Mouse (Mus musculus): ENCODE results near the gene Cox8a.

Gene Cox8a

GRCm38 (mm10) chr19:7222196-7222595 lies 4.8 kb upstream of the Cox8a start:
- no peak for DNase-seq

- no peak for DNase-seq
These were observed 1.3 kb upstream of the Cox8a start for GRCm38 (mm10) chr19:7218753-7219152.

GRCm38 (mm10) chr19:7217926-7218267 lies 481 bp upstream of the Cox8a start:
- DNase-seq: no peak

- DNase-seq: peak; percentile 58
These were observed 2.9 kb downstream of the Cox8a start for GRCm38 (mm10) chr19:7214484-7214883.

GRCm38 (mm10) chr19:7213010-7213409 lies 4.4 kb downstream of the Cox8a start:
- DNase-seq: no peak

GRCm38 (mm10) chr19:7212216-7212615 lies 5.2 kb downstream of the Cox8a start:
- DNase-seq: no peak

- no peak for DNase-seq
These were observed 7.3 kb downstream of the Cox8a start for GRCm38 (mm10) chr19:7209907-7210646.

- DNase-seq: peak; percentile 94
These were observed 11.4 kb downstream of the Cox8a start, which contains the start of gene Otub1 for GRCm38 (mm10) chr19:7205753-7206736. Gene Otub1 (minus strand): TSS chr19:7206316.

- DNase-seq: no peak
These were observed 12.1 kb downstream of the Cox8a start for GRCm38 (mm10) chr19:7205326-7205725.

- DNase-seq: no peak
These were observed 12.5 kb downstream of the Cox8a start for GRCm38 (mm10) chr19:7204898-7205297.

- no peak for DNase-seq
These were observed 17.0 kb downstream of the Cox8a start for GRCm38 (mm10) chr19:7200427-7200826.

GRCm38 (mm10) chr19:7199089-7199488 lies 18.3 kb downstream of the Cox8a start:
- no peak for DNase-seq

- DNase-seq: no peak
These were observed 20.0 kb downstream of the Cox8a start for GRCm38 (mm10) chr19:7197445-7197844.

- DNase-seq: no peak
These were observed 20.6 kb downstream of the Cox8a start for GRCm38 (mm10) chr19:7196741-7197270.

- no peak for DNase-seq
These were observed 21.3 kb downstream of the Cox8a start for GRCm38 (mm10) chr19:7195900-7196728.

GRCm38 (mm10) chr19:7192561-7192967 lies 24.9 kb downstream of the Cox8a start:
- no peak for DNase-seq

- DNase-seq: no peak
These were observed 25.8 kb downstream of the Cox8a start for GRCm38 (mm10) chr19:7191639-7192038.

- no peak for DNase-seq
These were observed 26.4 kb downstream of the Cox8a start for GRCm38 (mm10) chr19:7190986-7191385.

GRCm38 (mm10) chr19:7189026-7189425 lies 28.4 kb downstream of the Cox8a start:
- DNase-seq: no peak

GRCm38 (mm10) chr19:7187157-7187556 lies 30.3 kb downstream of the Cox8a start:
- DNase-seq: no peak

GRCm38 (mm10) chr19:7185715-7186291 lies 31.6 kb downstream of the Cox8a start:
- DNase-seq: no peak

- no peak for DNase-seq
These were observed 32.4 kb downstream of the Cox8a start for GRCm38 (mm10) chr19:7185059-7185458.
